Mouse (Mus musculus) thymus, postnatal 10 days (tissue): ENCODE measurements around the gene Mllt3.

Source experiments
- DNase-seq, 2 experiments: peaks; one replicate each; pipeline ENCODE4 v3.0.0; 2021; ENCODE audit warnings: low spot score in 2 of 2

Gene Mllt3

DNA sequence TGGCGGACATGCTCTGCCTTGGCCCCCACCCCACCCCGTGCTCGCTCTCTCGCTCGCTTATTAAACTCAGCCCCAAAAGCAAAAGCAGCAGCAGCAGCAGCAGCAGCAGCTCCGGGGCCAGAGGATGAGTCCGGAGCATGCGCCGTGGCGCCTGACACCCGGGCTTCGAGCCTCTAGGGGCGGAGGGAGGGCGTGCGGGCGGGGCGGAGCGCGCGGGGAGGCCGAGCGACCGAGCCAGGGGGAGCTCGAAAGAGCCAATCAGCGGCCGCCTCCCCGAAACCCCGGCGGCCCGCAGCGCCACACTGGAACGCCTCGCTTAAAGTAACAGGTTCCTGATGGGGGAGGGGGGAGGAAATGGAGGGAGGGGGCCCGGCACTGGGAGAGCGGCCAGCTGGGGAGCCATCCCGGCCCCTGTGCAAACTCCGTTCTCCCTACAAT lies at the start of gene Mllt3:
Gene Mllt3 (minus strand): TSS at position 149 of the 438 bp plus-strand sequence.
- peak; percentile 97 for DNase-seq

DNA sequence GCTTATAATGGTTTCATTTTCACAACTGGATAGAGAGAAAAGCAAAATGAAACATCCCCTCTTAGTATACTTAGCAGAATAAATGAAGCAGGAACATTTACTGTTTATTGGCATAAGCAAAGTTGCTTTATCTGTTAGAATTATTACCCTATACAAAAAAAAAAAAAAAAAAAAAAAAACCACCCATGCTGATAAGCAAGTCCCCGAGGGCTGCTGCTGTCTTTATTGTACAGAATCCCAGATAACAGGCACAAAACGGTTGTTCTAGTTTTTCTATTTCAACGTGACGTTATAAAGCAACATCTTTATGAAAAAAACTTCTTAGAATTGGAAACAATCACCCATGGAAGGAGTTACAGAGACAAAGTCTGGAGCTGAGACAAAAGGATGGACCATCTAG lies 49.2 kb upstream of the Mllt3 start:
- DNase-seq: no peak

GRCm38 (mm10) chr4:88081885-88082284 lies 48.7 kb upstream of the Mllt3 start:
- DNase-seq: no peak

DNA sequence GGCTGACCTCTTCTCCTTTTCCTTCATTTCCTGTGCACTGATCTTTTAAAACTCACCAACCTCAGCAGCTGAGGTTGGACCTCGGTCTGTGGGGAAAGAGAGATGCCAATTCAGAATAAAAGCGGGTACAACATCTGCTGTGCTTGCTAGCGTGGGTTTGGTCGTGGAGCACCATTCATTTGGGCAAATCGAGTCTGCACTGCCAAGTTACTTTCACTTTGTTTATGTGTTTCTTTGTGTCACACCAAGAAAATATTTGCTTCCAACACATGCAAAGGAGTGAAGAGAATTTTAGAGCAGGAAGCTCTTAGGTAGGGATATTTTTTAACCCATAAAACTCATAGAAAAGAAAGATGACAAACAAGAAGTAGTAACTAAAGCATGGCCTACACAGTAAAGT lies 48.3 kb upstream of the Mllt3 start:
- no peak for DNase-seq

DNA sequence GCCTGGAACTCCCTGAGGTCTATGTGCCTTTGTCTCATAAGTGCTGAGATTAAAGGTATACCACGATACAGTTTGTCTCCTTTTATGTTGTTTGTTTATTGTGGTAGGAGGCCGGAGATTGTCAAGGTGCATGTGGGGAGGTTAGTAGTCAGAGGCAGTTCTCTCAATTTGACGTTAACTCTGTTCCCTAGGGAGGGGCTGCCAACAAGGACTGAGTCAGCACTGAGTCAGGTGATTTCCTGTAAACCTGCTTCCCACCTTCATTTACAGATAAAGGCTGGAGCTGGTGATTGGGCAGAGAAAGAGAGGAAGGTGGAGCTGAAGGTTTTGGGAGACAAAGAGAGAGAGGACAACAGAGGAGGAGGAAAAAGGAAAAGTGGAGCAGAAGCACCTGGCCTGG lies 45.8 kb upstream of the Mllt3 start:
- no peak for DNase-seq

DNA sequence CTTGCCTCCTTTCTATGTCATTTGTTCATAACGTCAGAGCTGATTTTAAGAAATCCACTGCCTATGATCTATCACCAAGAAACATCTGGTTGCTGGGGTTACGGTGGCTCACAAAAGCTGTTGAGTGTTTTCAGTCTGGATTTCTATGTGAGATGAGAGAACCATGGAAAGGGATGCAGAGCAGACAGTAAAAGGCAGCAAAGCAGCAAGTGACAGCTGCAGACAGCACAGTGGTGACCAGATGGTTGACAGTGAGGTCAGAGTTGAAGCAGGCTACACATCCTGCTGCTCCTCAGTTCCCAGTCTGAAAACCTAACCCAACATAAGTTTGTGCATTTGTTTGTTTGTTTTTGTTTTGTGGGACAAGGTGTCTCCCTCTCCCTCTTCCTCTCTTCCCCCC lies 42.2 kb upstream of the Mllt3 start:
- no peak for DNase-seq

GRCm38 (mm10) chr4:88046280-88046679 lies 13.1 kb upstream of the Mllt3 start:
- peak; percentile 31 to 35 for DNase-seq

GRCm38 (mm10) chr4:88045151-88045550 lies 12.0 kb upstream of the Mllt3 start:
- DNase-seq: no peak

DNA sequence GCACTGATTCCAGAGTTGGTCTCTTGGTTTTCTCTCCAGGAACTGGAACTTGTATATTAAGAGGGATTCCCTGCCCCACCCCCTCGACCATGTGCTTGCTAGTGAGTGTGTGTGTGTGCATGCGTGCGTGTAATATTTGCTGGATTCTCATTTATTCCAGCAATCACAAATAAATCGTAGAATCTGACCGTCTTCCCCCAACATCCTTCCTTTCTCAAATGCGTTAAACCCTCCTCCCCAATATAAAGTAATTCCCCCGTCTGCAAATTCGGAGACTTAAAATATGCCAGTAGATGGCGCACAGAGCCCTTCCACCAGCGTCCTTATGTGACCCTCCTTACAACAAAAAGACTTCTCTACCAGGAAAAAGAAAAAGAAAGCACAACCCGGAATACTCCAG lies 2.2 kb upstream of the Mllt3 start:
- DNase-seq: peak; percentile 65 to 74

- peak in 1 of 2 experiments; percentile 5 for DNase-seq
Observed at GRCm38 (mm10) chr4:88034387-88035157, 1.4 kb upstream of the Mllt3 start.

DNA sequence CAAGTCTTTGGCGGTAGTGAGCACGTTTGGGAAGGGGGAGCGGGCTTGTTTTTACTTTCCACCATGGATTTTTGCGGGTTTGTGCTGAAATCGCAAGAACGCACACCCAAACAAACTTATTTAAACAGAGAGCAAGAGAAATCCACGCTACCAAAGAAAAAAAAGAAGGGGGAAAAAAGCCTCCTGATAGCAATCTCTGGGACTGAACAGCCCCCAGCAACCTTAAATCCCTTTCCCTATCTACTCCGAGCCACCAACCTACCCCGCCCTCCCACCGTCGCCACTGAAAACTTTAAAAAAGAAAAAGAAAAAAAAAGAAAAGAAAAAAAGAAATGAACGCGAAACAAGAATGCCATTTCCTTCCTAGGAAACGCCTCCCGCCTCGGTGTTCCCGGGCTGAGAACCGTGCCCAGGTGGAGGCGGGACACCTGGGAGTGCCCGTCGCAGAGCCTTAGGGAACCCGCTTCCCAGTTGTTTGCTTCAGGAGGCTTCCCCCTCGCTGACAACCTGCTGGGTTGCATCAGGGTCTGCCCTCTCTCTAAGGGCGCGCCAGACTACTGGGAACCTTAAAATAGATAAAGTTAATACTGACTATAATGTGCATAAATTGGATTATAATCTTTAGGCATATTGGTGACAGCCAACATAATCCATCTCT lies 694 bp upstream of the Mllt3 start:
- peak; percentile 17 to 21 for DNase-seq

DNA sequence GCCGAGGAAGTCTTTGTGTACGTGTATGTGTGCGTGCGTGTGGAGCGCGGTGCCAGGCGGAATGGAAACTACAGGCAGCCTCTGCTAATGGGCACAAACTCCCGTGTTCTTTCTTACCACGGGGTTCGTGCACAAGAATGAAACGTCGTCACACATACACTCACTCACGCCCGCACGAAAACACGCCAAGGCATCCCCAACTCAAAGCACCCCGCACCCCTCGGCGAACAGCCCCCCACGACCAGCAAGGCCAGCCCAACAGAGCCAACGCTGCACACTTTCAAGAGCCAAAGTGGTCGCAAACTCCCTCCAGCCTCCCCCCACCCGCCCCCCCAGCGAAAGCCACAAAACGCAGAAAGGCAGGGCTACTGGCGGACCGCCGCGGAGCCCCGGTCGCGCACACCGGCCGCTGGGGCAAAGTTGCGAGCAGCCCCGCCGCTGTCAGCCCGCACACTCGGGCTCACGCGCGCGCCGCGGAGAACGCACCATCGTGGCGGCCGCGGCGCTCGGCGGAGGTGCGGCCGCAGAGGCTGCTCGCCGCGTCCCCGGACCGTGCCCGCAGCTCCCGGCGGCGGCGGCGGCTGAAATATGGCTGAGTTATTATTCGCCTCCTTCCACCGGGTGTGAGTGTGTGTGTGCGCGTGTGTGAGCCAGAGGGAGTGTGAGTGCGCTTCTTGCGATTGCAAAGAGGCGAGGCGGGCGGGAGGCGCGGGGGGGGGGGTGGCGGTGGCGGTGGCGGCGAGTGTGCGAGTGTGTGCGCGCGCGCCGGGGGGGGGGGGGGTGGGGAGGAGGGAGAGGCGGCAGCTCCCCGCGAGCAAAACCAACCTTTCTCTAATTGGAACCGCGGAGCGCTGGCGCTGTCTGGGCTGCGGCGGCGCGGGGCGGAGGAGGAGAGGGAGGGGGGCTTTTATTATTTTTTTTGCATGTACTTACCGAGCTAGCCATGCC lies 739 bp downstream of the Mllt3 start:
- DNase-seq: peak; percentile 38 to 40

GRCm38 (mm10) chr4:88031211-88032150 lies 1.7 kb downstream of the Mllt3 start:
- peak; percentile 47 to 50 for DNase-seq

DNA sequence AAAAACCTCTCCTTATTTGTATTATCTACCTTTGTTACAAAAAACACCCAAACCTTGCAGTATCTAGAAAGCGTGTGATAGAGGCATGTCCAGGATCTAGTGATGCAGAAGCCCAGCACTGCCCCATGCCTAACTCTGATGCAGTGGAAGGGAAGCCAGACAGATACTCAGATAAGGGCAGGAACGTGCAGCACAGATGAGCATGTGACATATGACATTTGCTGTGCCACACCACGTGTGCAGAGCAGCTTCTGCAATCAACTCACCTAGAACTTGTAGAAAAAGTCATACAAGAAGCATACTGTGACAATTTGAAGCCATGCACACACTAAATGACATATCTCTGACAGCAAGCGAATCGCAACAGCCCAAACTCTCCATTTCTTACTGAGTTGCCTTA lies 9.6 kb downstream of the Mllt3 start:
- no peak for DNase-seq

DNA sequence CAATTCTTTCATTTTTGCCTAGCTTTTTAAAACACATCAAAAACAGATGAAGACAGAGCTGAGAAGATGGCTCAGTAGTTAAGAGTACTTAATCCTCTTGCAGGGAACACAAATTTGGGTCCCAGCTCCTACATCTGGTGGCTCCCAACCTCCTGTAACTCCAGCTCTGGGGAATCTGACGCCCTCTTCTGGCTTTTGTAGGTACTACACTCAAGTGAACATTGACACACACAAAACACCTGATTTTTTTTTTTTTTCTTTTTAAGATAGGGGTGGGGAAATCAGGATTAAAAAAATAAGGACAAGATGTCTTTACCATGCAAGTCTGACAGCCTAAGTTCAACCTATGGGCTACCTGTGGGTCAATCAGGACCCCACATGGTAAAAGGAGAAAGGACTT lies 10.5 kb downstream of the Mllt3 start:
- DNase-seq: no peak

GRCm38 (mm10) chr4:88020421-88020820 lies 12.7 kb downstream of the Mllt3 start:
- DNase-seq: no peak

DNA sequence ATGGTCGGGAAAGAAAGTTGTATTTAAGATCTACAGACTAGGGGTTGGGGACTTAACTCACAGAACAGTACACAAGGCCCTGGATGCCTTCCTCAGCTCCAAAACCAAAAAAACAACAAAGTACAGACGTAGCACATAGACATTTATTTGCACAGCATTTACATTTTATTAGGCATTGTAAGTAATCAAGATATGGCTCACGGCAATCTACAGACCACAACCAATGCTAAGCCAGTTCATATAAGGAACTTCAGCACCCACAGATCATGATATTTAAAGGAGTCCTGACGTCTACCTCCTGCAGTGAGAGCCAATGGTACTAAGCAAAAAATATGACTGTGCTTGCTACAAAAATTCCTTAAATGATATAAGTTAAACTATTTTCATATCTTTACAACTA lies 13.5 kb downstream of the Mllt3 start:
- DNase-seq: no peak

DNA sequence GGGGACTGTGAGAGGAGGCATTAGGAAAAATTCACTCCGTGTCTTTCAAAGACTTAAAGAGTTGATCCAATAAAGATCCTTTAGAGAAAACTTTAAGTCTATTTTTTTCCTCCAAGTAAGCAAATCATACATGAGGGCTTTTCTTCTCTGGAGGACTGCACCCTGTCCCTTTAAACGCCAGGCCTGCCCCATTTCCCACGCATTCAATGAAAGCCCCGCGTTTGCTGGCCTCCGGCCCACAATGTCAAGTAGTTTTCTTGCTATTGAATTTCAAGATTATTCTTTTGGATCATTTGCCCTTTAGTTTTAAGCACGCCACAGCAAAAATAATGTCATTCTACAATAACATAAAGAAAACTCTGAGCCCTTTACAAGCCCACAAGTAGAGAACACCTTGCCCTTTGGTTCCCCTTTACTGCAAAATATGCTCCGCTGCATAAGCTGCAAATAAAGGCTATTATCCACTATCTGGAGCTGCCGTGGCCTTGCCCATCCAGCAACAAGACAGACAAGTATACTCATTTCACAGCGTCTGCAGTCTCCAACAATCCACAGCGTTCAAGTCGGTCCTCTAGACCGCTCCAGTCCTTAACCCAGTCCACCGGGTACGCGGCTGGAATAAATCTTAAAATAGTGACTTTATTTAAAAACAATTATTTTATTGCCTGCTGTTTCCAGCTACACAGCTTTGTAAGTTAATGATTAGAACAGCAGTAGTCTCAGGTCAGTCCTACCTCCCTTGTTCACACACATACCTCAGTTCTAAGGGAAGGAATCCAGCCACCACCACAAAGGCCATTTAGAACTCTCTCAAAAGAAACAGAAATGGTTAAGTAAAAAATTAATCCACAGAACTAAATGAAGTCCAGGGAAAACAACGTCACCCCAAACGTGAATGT lies 15.5 kb downstream of the Mllt3 start:
- DNase-seq: no peak

- DNase-seq: no peak
Observed at GRCm38 (mm10) chr4:88015765-88016164, 17.4 kb downstream of the Mllt3 start.

GRCm38 (mm10) chr4:88015261-88015660 lies 17.9 kb downstream of the Mllt3 start:
- no peak for DNase-seq
